Mouse (Mus musculus) bone marrow macrophage, adult 2 months (primary cell): ENCODE results near the gene Adgrv1. TPM values are rescaled to one million over a fixed set of nuclear protein-coding genes. Genes with fewer than 3 reads are reported as not detected.

ENCODE experiments used
- H3K27ac ChIP-seq: 2 replicates; pipeline ENCODE4 v1.5.1; 2012; ENCODE audit warnings: low read depth, low read length; ENCODE audit not compliant: insufficient read depth
- H3K4me1 ChIP-seq: 2 replicates; pipeline ENCODE4 v1.6.1; 2012; ENCODE audit warnings: low read length; ENCODE audit not compliant: control insufficient read depth, insufficient read depth
- H3K4me3 ChIP-seq: 2 replicates; pipeline ENCODE4 v1.5.1; 2012; ENCODE audit warnings: mild to moderate bottlenecking, low read length, moderate library complexity; ENCODE audit not compliant: insufficient read depth
- CTCF ChIP-seq: IDR thresholded peaks from 2 replicates; pipeline ENCODE4 v1.5.1; 2012; ENCODE audit warnings: low read depth, mild to moderate bottlenecking, low read length, moderate library complexity
- POLR2A ChIP-seq: IDR thresholded peaks from 2 replicates; pipeline ENCODE4 v1.6.1; 2012; ENCODE audit warnings: mild to moderate bottlenecking, low read depth, low read length, borderline replicate concordance
- polyA plus RNA-seq: library from polyadenylated mRNA; stranded (reverse); fragments of >200 nt; gene quantifications from 2 replicates; pipeline ENCODE4 v1.2.4, GENCODE M21; 2012; ENCODE audit not compliant: missing spikeins, insufficient read depth, insufficient read length

Adgrv1 gene
- polyA plus RNA-seq, 1 experiment, result 0.58 TPM

- H3K4me3 ChIP-seq, result no peak overlapping the region
- TF ChIP-seq CTCF, result no peak
- no peak for TF ChIP-seq POLR2A
- 0 out of 2 replicates have a peak, but pooled peaks cover 2% of the 10 kb centered on the region for H3K4me1 ChIP-seq
- H3K27ac ChIP-seq, result no peak overlapping the region
Measured at GRCm38 (mm10) chr13:81323546-81324316, 309.2 kb downstream of the Adgrv1 start.

GRCm38 (mm10) chr13:81316581-81316980 is 316.4 kb downstream of the Adgrv1 start:
- TF ChIP-seq CTCF, result no peak
- TF ChIP-seq POLR2A, result no peak
- H3K4me1 ChIP-seq, result 0 out of 2 replicates have a peak, but pooled peaks cover 2% of the 10 kb centered on the region
- no peak overlapping the region for H3K4me3 ChIP-seq
- no peak overlapping the region for H3K27ac ChIP-seq

GRCm38 (mm10) chr13:81314306-81315120 is 318.4 kb downstream of the Adgrv1 start:
- no peak for TF ChIP-seq CTCF
- no peak for TF ChIP-seq POLR2A
- Histone ChIP-seq H3K4me3 (no peak overlapping the region), H3K27ac (no peak overlapping the region), H3K4me1 (0 out of 2 replicates have a peak, but pooled peaks cover 2% of the 10 kb centered on the region)

GRCm38 (mm10) chr13:81312148-81312547 is 320.8 kb downstream of the Adgrv1 start:
- H3K4me1 ChIP-seq, result peaks cover 5% of the 10 kb centered on the region; the same call in 1 of the 2 replicates
- H3K4me3 ChIP-seq, result no peak overlapping the region
- no peak overlapping the region for H3K27ac ChIP-seq
- TF ChIP-seq CTCF (no peak), POLR2A (no peak)

GRCm38 (mm10) chr13:81300851-81301250 is 332.1 kb downstream of the Adgrv1 start:
- Histone ChIP-seq H3K4me3 (no peak overlapping the region), H3K4me1 (no peaks in the 10 kb centered on the region), H3K27ac (no peak overlapping the region)
- TF ChIP-seq CTCF (no peak), POLR2A (no peak)

GRCm38 (mm10) chr13:81294106-81294505 is 338.8 kb downstream of the Adgrv1 start:
- Histone ChIP-seq H3K27ac (no peak overlapping the region), H3K4me3 (no peak overlapping the region), H3K4me1 (no peaks in the 10 kb centered on the region)
- no peak for TF ChIP-seq CTCF
- TF ChIP-seq POLR2A, result no peak

- Histone ChIP-seq H3K4me1 (0 out of 2 replicates have a peak, but pooled peaks cover 2% of the 10 kb centered on the region), H3K4me3 (no peak overlapping the region), H3K27ac (no peak overlapping the region)
- TF ChIP-seq CTCF (no peak), POLR2A (no peak)
Measured at GRCm38 (mm10) chr13:81282193-81282592, 350.8 kb downstream of the Adgrv1 start.

GRCm38 (mm10) chr13:81280650-81281229 is 352.2 kb downstream of the Adgrv1 start:
- Histone ChIP-seq H3K27ac (no peak overlapping the region), H3K4me3 (no peak overlapping the region), H3K4me1 (0 out of 2 replicates have a peak, but pooled peaks cover 2% of the 10 kb centered on the region)
- TF ChIP-seq POLR2A (no peak), CTCF (no peak)

- Histone ChIP-seq H3K4me1 (0 out of 2 replicates have a peak, but pooled peaks cover 2% of the 10 kb centered on the region), H3K27ac (no peak overlapping the region), H3K4me3 (no peak overlapping the region)
- TF ChIP-seq CTCF (no peak), POLR2A (no peak)
Measured at GRCm38 (mm10) chr13:81279351-81279736, 353.6 kb downstream of the Adgrv1 start.

GRCm38 (mm10) chr13:81278669-81279350 is 354.1 kb downstream of the Adgrv1 start:
- TF ChIP-seq POLR2A, result no peak
- no peak for TF ChIP-seq CTCF
- Histone ChIP-seq H3K4me1 (0 out of 2 replicates have a peak, but pooled peaks cover 2% of the 10 kb centered on the region), H3K27ac (no peak overlapping the region), H3K4me3 (no peak overlapping the region)
